Mouse (Mus musculus) embryonic fibroblast, embryonic 13.5 days (primary cell): ENCODE results near the gene Ngly1.
"Not testable (repeated sequence)": the region's sequence is repeated elsewhere in the genome, so short reads cannot be mapped to it uniquely, and the experiment has no call there.

Experiments used
- CTCF ChIP-seq: IDR thresholded peaks from 2 replicates; pipeline ENCODE4 v1.5.1; 2011; ENCODE audit warnings: mild to moderate bottlenecking, control low read depth, low read length, moderate library complexity, borderline replicate concordance; ENCODE audit not compliant: insufficient read depth
- POLR2A ChIP-seq: IDR thresholded peaks from 2 replicates; pipeline ENCODE4 v1.6.1; 2011; ENCODE audit warnings: low read depth, mild to moderate bottlenecking, control low read depth, low read length, moderate library complexity

DNA sequence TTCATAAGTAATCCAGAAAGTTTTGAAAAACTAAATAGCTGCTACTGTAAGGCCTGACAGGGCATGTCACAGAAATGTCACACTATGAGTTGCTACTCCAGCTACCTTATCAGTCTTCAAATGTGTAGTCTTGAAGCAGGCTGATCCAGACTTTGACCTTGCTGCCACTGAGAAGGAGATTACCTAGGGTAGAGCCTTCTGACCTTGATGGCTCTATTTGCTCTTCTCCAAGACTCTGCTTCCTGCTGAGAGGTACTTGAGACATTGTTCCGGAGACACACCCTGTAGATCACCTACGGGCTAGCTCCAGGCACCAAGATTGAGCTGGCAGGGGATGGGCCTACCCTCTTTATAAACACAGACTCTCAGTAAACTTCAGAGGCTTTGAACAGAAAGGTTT is 64.0 kb downstream of the Ngly1 start:
- not testable (repeated sequence) for TF ChIP-seq CTCF, POLR2A
